Mouse (Mus musculus) neural tube, embryonic 10.5 days (tissue): ENCODE data around the gene Il7r.

Experiments
- DNase-seq: peaks from one replicate; pipeline ENCODE4 v3.0.0-alpha.2; 2017; ENCODE audit warnings: low spot score; ENCODE audit errors: extremely low spot score

The Il7r gene

GRCm38 (mm10) chr15:9472167-9472566, 57.8 kb downstream of the Il7r start:
- no peak for DNase-seq

DNA sequence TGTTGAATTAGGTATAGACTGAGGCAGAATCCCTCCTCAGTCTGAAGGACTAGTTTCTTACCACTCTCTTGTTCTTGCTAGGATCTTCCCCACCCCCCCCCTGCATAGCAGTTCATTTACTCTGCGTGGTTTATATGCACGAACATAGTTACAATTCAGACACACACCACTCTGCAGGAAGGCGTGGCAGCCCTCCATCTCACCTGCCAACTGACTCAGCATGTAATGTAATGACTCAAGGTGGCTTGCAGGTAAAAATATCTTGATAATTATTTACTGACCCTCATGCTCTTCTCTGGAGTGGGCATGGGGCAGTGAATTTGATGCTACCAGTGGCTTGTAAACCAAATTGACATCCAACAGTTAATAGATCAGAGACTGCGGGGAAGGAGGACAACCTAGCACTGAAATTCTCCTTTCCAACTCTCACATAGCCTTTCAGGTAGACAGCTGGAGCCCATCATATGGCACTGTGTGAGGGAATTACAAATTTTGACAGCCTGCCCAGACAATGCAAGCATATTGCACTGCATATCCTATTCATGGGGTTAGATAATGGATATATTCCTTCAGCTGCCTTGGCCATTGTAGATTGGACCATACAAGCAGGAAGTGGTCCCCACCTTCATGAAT, 58.8 kb downstream of the Il7r start:
- no peak for DNase-seq

DNA sequence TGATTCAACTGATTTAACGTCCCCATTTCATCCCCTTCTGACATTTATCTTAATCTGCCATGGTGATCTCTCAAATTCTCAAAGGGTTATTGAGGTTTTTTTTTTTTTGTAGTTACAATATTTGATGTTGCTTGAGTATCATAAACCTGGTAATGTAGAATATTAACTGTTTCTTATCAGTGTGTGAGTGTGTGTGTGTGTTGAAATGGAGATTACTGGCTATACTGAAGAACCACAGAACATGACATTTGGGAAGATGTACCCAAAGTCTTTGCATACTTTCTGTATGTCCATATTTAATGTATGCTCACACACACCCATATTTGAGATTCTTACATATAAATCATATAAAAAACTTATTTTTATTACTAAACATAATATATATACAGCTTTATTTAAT, 65.9 kb downstream of the Il7r start:
- DNase-seq, result no peak

- no peak for DNase-seq
Observed at GRCm38 (mm10) chr15:9463521-9464027, 66.4 kb downstream of the Il7r start.
